Mouse (Mus musculus) kidney, embryonic 14.5 days (tissue): ENCODE measurements around the gene Frmd4a. TPM values are rescaled to one million over a fixed set of nuclear protein-coding genes. Genes with fewer than 3 reads are reported as not detected.

ENCODE experiments used
- ATAC-seq: fragments of 200-750 bp; cut with Nextera tagmentation; 2 replicates; pipeline ENCODE4 v1.8.0; 2017; ENCODE audit warnings: moderate number of reproducible peaks, mild to moderate bottlenecking, moderate TSS enrichment, moderate library complexity; ENCODE audit not compliant: low FRiP score, low TSS enrichment
- H3K27ac ChIP-seq: fragments of 300-500 bp; sonication (generic); 2 replicates; pipeline ENCODE4 v1.5.1; 2014; ENCODE audit warnings: low read depth, mild to moderate bottlenecking, low read length, moderate library complexity, mixed read lengths
- H3K27me3 ChIP-seq: fragments of 300-500 bp; sonication (generic); 2 replicates; pipeline ENCODE4 v1.6.1; 2014; ENCODE audit warnings: mild to moderate bottlenecking, low read length; ENCODE audit not compliant: control insufficient read depth, insufficient read depth
- H3K36me3 ChIP-seq: fragments of 300-500 bp; sonication (generic); 2 replicates; pipeline ENCODE4 v1.6.1; 2014; ENCODE audit warnings: low read length, mixed read lengths; ENCODE audit not compliant: control insufficient read depth, insufficient read depth
- H3K4me1 ChIP-seq: fragments of 300-500 bp; sonication (generic); 2 replicates; pipeline ENCODE4 v1.6.1; 2014; ENCODE audit warnings: low read length, mixed read lengths; ENCODE audit not compliant: control insufficient read depth, insufficient read depth
- H3K4me2 ChIP-seq: fragments of 300-500 bp; sonication (generic); replicated peaks from 2 replicates; pipeline ENCODE4 v1.6.1; 2014; ENCODE audit warnings: low read depth, mild to moderate bottlenecking, low read length
- H3K4me3 ChIP-seq: fragments of 300-500 bp; sonication (generic); 2 replicates; pipeline ENCODE4 v1.5.1; 2014; ENCODE audit warnings: mild to moderate bottlenecking, low read length
- H3K9ac ChIP-seq: fragments of 300-500 bp; sonication (generic); 2 replicates; pipeline ENCODE4 v1.6.1; 2014; ENCODE audit warnings: low read depth, mild to moderate bottlenecking, low read length, moderate library complexity
- H3K9me3 ChIP-seq: fragments of 300-500 bp; sonication (generic); 2 replicates; pipeline ENCODE4 v1.6.1; 2016; ENCODE audit warnings: low read length; ENCODE audit not compliant: control insufficient read depth
- WGBS: fragments of 180-500 bp; shearing (Covaris S2); extraction: QIAGEN DNeasy Blood & Tissue Kit; methylation state at CpG from one replicate; pipeline ENCODE4 v1.1.7; 2014; 5-methylcytosine and 5-hydroxymethylcytosine counted together
- polyA plus RNA-seq: library from polyadenylated mRNA; unstranded; fragments of >200 nt; fragmentation: Nextera tagmentation; extraction: Ambion mirVana; gene quantifications from 2 replicates; pipeline ENCODE4 v1.2.1, GENCODE M21; 2014

Gene Frmd4a
- polyA plus RNA-seq, 1 experiment from 2014 or later = 39.2 TPM

- H3K9ac ChIP-seq = no peak overlapping the region
- H3K4me2 ChIP-seq = no peak overlapping the region
- no peak overlapping the region for H3K27ac ChIP-seq
- no peak for ATAC-seq
- no peaks in the 10 kb centered on the region for H3K27me3 ChIP-seq
- 71% methylated on average over 7 of the region's 7 CpGs for WGBS
- no peaks in the 10 kb centered on the region for H3K4me1 ChIP-seq
- H3K36me3 ChIP-seq = no peaks in the 10 kb centered on the region
- no peak overlapping the region for H3K4me3 ChIP-seq
- no peaks in the 10 kb centered on the region for H3K9me3 ChIP-seq
Measured at GRCm38 (mm10) chr2:4113303-4113920, 95.9 kb downstream of the Frmd4a start.

- Histone ChIP-seq H3K27ac (no peak overlapping the region), H3K9ac (no peak overlapping the region), H3K4me3 (no peak overlapping the region), H3K4me1 (no peaks in the 10 kb centered on the region), H3K27me3 (no peaks in the 10 kb centered on the region), H3K9me3 (no peaks in the 10 kb centered on the region), H3K4me2 (no peak overlapping the region), H3K36me3 (no peaks in the 10 kb centered on the region)
- ATAC-seq = no peak
- WGBS = 33% methylated on average over 9 of the region's 9 CpGs
Measured at GRCm38 (mm10) chr2:4119678-4120458, 102.4 kb downstream of the Frmd4a start.

GRCm38 (mm10) chr2:4131216-4131615 is 113.7 kb downstream of the Frmd4a start:
- Histone ChIP-seq H3K9me3 (no peaks in the 10 kb centered on the region), H3K27me3 (no peaks in the 10 kb centered on the region)
- no peak for ATAC-seq

GRCm38 (mm10) chr2:4137493-4137892 is 120.0 kb downstream of the Frmd4a start:
- no peaks in the 10 kb centered on the region for H3K9me3 ChIP-seq
- no peak overlapping the region for H3K27ac ChIP-seq
- ATAC-seq = no peak
- H3K4me1 ChIP-seq = no peaks in the 10 kb centered on the region
- H3K36me3 ChIP-seq = no peaks in the 10 kb centered on the region
- H3K27me3 ChIP-seq = no peaks in the 10 kb centered on the region
- H3K9ac ChIP-seq = no peak overlapping the region
- WGBS = 89% methylated on average over 3 of the region's 3 CpGs
- no peak overlapping the region for H3K4me2 ChIP-seq
- H3K4me3 ChIP-seq = no peak overlapping the region

More at GRCm38 (mm10) chr2:4131216-4131615, 113.7 kb downstream of the Frmd4a start:
- no peaks in the 10 kb centered on the region for H3K36me3 ChIP-seq
- H3K4me3 ChIP-seq = no peak overlapping the region
- WGBS = 96% methylated on average over 4 of the region's 4 CpGs
- no peak overlapping the region for H3K27ac ChIP-seq
- H3K4me1 ChIP-seq = no peaks in the 10 kb centered on the region
- no peak overlapping the region for H3K4me2 ChIP-seq
- no peak overlapping the region for H3K9ac ChIP-seq

- Histone ChIP-seq H3K4me3 (no peak overlapping the region), H3K27ac (no peak overlapping the region), H3K36me3 (no peaks in the 10 kb centered on the region), H3K4me2 (no peak overlapping the region), H3K9ac (no peak overlapping the region), H3K27me3 (no peaks in the 10 kb centered on the region), H3K9me3 (no peaks in the 10 kb centered on the region), H3K4me1 (no peaks in the 10 kb centered on the region)
- ATAC-seq = no peak
- WGBS = 53% methylated on average over 4 of the region's 4 CpGs
Measured at GRCm38 (mm10) chr2:4142221-4142950, 124.9 kb downstream of the Frmd4a start.

GRCm38 (mm10) chr2:4144424-4144823 is 126.9 kb downstream of the Frmd4a start:
- no peaks in the 10 kb centered on the region for H3K27me3 ChIP-seq
- no peak overlapping the region for H3K27ac ChIP-seq
- WGBS = 88% methylated on average over 4 of the region's 4 CpGs
- ATAC-seq = no peak
- H3K9ac ChIP-seq = no peak overlapping the region
- H3K9me3 ChIP-seq = no peaks in the 10 kb centered on the region
- no peaks in the 10 kb centered on the region for H3K4me1 ChIP-seq
- no peak overlapping the region for H3K4me3 ChIP-seq
- no peaks in the 10 kb centered on the region for H3K36me3 ChIP-seq
- H3K4me2 ChIP-seq = no peak overlapping the region

GRCm38 (mm10) chr2:4152521-4153040 is 135.1 kb downstream of the Frmd4a start:
- Histone ChIP-seq H3K4me3 (peak overlapping the region; percentile 44), H3K36me3 (no peaks in the 10 kb centered on the region), H3K4me2 (peak overlapping the region; percentile 72), H3K9ac (peak overlapping the region; percentile 5; the same call in 1 of the 2 replicates), H3K27ac (no peak overlapping the region), H3K4me1 (0 out of 2 replicates have a peak, but pooled peaks cover 5% of the 10 kb centered on the region), H3K9me3 (no peaks in the 10 kb centered on the region), H3K27me3 (no peaks in the 10 kb centered on the region)
- WGBS = 9% methylated on average over 14 of the region's 14 CpGs
- 0 out of 2 replicates have a peak, but pooled peaks have one; percentile 17 for ATAC-seq

GRCm38 (mm10) chr2:4153131-4153631 is 135.7 kb downstream of the Frmd4a start:
- no peaks in the 10 kb centered on the region for H3K9me3 ChIP-seq
- H3K9ac ChIP-seq = peak overlapping the region; percentile 5; the same call in 1 of the 2 replicates
- peak overlapping the region; percentile 72 for H3K4me2 ChIP-seq
- H3K27me3 ChIP-seq = no peaks in the 10 kb centered on the region
- ATAC-seq = peak; percentile 37; the same call in 1 of the 2 replicates
- H3K27ac ChIP-seq = no peak overlapping the region
- H3K4me3 ChIP-seq = peak overlapping the region; percentile 44
- 0 out of 2 replicates have a peak, but pooled peaks cover 5% of the 10 kb centered on the region for H3K4me1 ChIP-seq
- 5% methylated on average over 16 of the region's 16 CpGs for WGBS
- H3K36me3 ChIP-seq = no peaks in the 10 kb centered on the region
